23 mouse cellular contexts compared by ENCODE assay signal in the genomic region with DNA sequence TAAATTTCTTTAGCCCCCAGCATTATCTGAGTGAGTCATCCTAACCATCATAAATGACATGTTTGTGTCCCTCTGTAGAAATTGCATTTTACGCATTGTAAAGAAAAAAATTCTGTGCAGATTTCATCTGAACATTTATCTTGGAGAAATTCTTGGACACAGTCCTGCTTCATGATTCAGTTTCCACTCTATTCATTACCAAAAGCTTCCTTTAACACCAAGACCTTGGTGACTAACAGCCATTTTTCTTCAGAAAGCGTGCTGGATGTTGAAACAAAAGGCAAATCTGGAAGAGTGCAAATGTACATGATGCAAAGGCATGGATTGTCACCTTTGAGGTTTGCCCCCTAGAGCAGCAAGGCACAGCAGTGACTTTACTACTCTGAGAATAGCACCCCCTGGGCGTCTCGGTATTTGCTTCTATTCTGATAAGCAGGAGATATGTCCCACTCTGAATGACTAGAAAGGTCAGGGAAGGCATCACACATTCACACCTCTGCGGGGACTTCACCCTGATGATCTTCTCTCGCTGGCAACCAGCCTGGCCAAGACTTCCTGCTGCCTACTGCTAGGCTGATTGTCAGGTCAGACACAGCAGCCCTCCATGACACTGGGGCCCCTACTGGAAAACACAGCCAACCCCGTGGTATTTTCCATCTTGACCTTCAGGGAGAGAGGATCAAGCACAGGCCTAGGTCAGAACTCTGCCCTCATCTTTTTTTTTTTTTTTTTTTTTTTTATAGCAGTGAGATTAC. TPM values are rescaled to one million over a fixed set of nuclear protein-coding genes. Genes with fewer than 3 reads are reported as not detected.
A peak's percentile ranks its signal among the peaks of the same experiment; 100 is the strongest.
DNase-seq lines count a peak whose midpoint lies in the region; ATAC-seq and TF ChIP-seq lines count a peak whose summit lies in the region.
"Had no signal": no experiment of that assay in that cellular context is flagged by ENCODE, and none has a peak within 500 bp of the region (broad histone marks: within the 10 kb centered on the region; RNA-seq: fewer than 3 reads in every experiment).

No protein-coding gene starts in this region.

- no peak overlapping the region for H3K4me2 ChIP-seq in heart, postnatal 0 days (ENCODE audit: low read depth, low read length)
- H3K4me2 ChIP-seq: liver, embryonic 11.5 days; midbrain, embryonic 12.5 days had no signal

- 31% methylated on average over 7 of the region's 7 CpGs for WGBS in heart, postnatal 0 days

- H3K9ac ChIP-seq in heart, postnatal 0 days (replicated peaks; ENCODE audit: low read depth, low read length): no peak overlapping the region
- H3K9ac ChIP-seq: liver, postnatal 0 days; midbrain, embryonic 12.5 days had no signal

- no peak overlapping the region for H3K27ac ChIP-seq in heart, postnatal 0 days (ENCODE audit: low read depth)
- H3K27ac ChIP-seq: heart, adult 2 months; hindbrain, embryonic 10.5 days; hindbrain, postnatal 0 days; midbrain, embryonic 12.5 days had no signal

- no peak overlapping the region for H3K4me3 ChIP-seq in heart, postnatal 0 days (ENCODE audit: low read depth, low read length)
- H3K4me3 ChIP-seq: heart, adult 2 months; hindbrain, embryonic 10.5 days; midbrain, embryonic 12.5 days had no signal

- TF ChIP-seq CTCF in heart, postnatal 0 days (IDR thresholded peaks at IDR 0.05; ENCODE audit: low read depth): no peak

- no peak for ATAC-seq in heart, postnatal 0 days (ENCODE audit: insufficient read depth, low read depth)
- ATAC-seq in CD4-positive, CD25-positive, alpha-beta regulatory T cell, adult 4 months: peak; percentile 41
- peak; percentile 48 for ATAC-seq in inflammation-experienced regulatory T-cells, adult 6 months
- ATAC-seq: hindbrain, postnatal 0 days; liver, postnatal 0 days had no signal

- H3K4me1 ChIP-seq in heart, postnatal 0 days (ENCODE audit: control insufficient read depth, insufficient read depth): no peaks in the 10 kb centered on the region
- H3K4me1 ChIP-seq: hindbrain, embryonic 10.5 days; midbrain, embryonic 12.5 days had no signal

- H3K36me3 ChIP-seq in heart, postnatal 0 days (replicated peaks; ENCODE audit: control insufficient read depth, insufficient read depth, low read length): 0 out of 2 replicates have a peak, but pooled peaks cover 12% of the 10 kb centered on the region

- H3K9me3 ChIP-seq in heart, postnatal 0 days (replicated peaks; ENCODE audit: control insufficient read depth, low read length): no peaks in the 10 kb centered on the region
- H3K9me3 ChIP-seq: hindbrain, embryonic 10.5 days; midbrain, embryonic 12.5 days had no signal

- TF ChIP-seq EP300 in heart, postnatal 0 days (IDR thresholded peaks at IDR 0.05; ENCODE audit: low read depth): no peak

- H3K27me3 ChIP-seq in heart, postnatal 0 days (ENCODE audit: control insufficient read depth, insufficient read depth, low read length): no peaks in the 10 kb centered on the region
- H3K27me3 ChIP-seq: midbrain, embryonic 12.5 days had no signal

- DNase-seq in heart, postnatal 0 days (ENCODE audit: low spot score): peak; percentile 11
- DNase-seq in heart, adult 11 months: no peak
- DNase-seq in adrenal gland, adult 8-10 months: peak; percentile 23
- no peak for DNase-seq in spleen, adult 12 weeks (ENCODE audit: low spot score)
- DNase-seq in spleen, postnatal 14 days (ENCODE audit: low spot score in 2 of 2): no peak
- DNase-seq: B cell, adult 2 months; cerebellum, adult 11-12 months; cerebellum, postnatal 10 days; gastrocnemius, postnatal 25 days; heart, adult 2 months; kidney, adult 18-20 months; kidney, postnatal 4 days; left cerebral cortex, postnatal 4 days; liver, postnatal 0 days; lung, postnatal 10 days had no signal

RNA-seq across cellular contexts. Expression of gene Adcy5, which starts 51.6 kb away (rescaled TPM):
- 81.4 and 84.7 TPM in 2 replicates for total RNA-seq in heart, postnatal 0 days (2014; rRNA removed; ENCODE audit: low replicate concordance)
- polyA plus RNA-seq in heart, postnatal 0 days (2015; fragmentation: Nextera tagmentation; extraction: Ambion mirVana): 9.6 and 11.3 TPM in 2 replicates
- under 1 TPM; 0.08 to 0.14 TPM for polyA plus RNA-seq in CD4-positive, CD25-positive, alpha-beta regulatory T cell, adult 4 months (2017; shearing (Covaris generic))
- total RNA-seq in adrenal gland, adult 8-10 months (2022): 10 to 100 TPM; 11.8 to 19.1 (median 13.6) TPM
- under 1 TPM; 0.04 to 0.33 (median 0.10) TPM for polyA plus RNA-seq in inflammation-experienced regulatory T-cells, adult 6 months (2017; shearing (Covaris generic))
- total RNA-seq: megakaryocyte progenitor cell, adult 5-6 weeks; monocyte, adult 5-6 weeks had no signal

Comparison
In these comparisons a context has a peak if more than half of its experiments do, and no peak if none do; other contexts are left out.
1. DNase-seq: peak in heart, postnatal 0 days (single experiment) and adrenal gland, adult 8-10 months (single experiment); none in heart, adult 11 months (single experiment), spleen, adult 12 weeks (single experiment) and spleen, postnatal 14 days (0 of 2).